Comparison of ENCODE assay signal across 21 mouse cellular contexts in genomic region chr6:128231741-128232140, GRCm38 (mm10).
A peak's percentile ranks its signal among the peaks of the same experiment; 100 is the strongest.
DNase-seq lines count a peak whose midpoint lies in the region; ATAC-seq lines count a peak whose summit lies in the region.
"Had no signal": no experiment of that assay in that cellular context is flagged by ENCODE, and none has a peak within 500 bp of the region (broad histone marks: within the 10 kb centered on the region; RNA-seq: fewer than 3 reads in every experiment).

No protein-coding gene starts in this region.

- ATAC-seq in CD4-positive, CD25-positive, alpha-beta regulatory T cell, adult 4 months: no peak
- ATAC-seq in megakaryocyte-erythroid progenitor cell, adult 5-6 weeks (replicated peaks; ENCODE audit: low FRiP score, low TSS enrichment, poor library complexity, severe bottlenecking): no peak
- ATAC-seq in frontal cortex, adult (ENCODE audit: low TSS enrichment): no peak
- ATAC-seq: inflammation-experienced regulatory T-cells, adult 6 months; midbrain, embryonic 16.5 days; Patski had no signal

- peak; percentile 11 for DNase-seq in CD4-positive, CD25-positive, alpha-beta regulatory T cell, adult 2 months (ENCODE audit: low read depth, low spot score)
- peak; percentile 5 for DNase-seq in left cerebral cortex, postnatal 4 days
- no peak for DNase-seq in left cerebral cortex, postnatal 14 days (ENCODE audit: low spot score in 2 of 2)
- peak; percentile 38 for DNase-seq in retina, postnatal 1 day
- no peak for DNase-seq in retina, embryonic 14.5 days (ENCODE audit: low spot score)
- DNase-seq: adrenal gland, adult 2 months; cerebellum, adult 2 months; cerebellum, postnatal 36 days; embryo, embryonic 11 days; heart, adult 11 months; kidney, adult 18-20 months; kidney, postnatal 4 days; liver; lung, postnatal 10 days; thymus, adult 2 months had no signal

- intact Hi-C loops in left cerebral cortex, postnatal 4 days (cut with DNase I): loop anchor here (5.0 kb wide), 1 partner anchor 176 kb away; no protein-coding TSS in a partner anchor
- intact Hi-C loops in left cerebral cortex, postnatal 14 days (cut with DNase I): no loop called here

Comparison
In these comparisons a context has a peak if more than half of its experiments do, and no peak if none do; other contexts are left out.
1. DNase-seq: peak in CD4-positive, CD25-positive, alpha-beta regulatory T cell, adult 2 months (single experiment), left cerebral cortex, postnatal 4 days (single experiment) and retina, postnatal 1 day (single experiment); none in left cerebral cortex, postnatal 14 days (0 of 2) and retina, embryonic 14.5 days (single experiment).